Mouse (Mus musculus) megakaryocyte, embryonic 14.5 days (primary cell): ENCODE measurements around the gene Clec4f.

ENCODE experiments used
- FLI1 ChIP-seq: IDR thresholded peaks from 2 replicates; pipeline ENCODE4 v1.6.1; 2012; ENCODE audit warnings: low read length, inconsistent platforms, mixed read lengths
- GATA1 ChIP-seq: IDR thresholded peaks from 3 replicates; pipeline ENCODE4 v1.6.1; 2012; ENCODE audit warnings: mixed read lengths, low read length, inconsistent platforms, borderline replicate concordance

GRCm38 (mm10) chr6:83656087-83656486 lies at the start of gene Clec4f:
- no peak for TF ChIP-seq GATA1
- no peak for TF ChIP-seq FLI1
